Mouse (Mus musculus) intestine, embryonic 15.5 days (tissue): ENCODE measurements at regions not wholly inside any gene's neighbourhood (a gene's known extent, or its start where the extent isn't known, plus 50 kb on each side); places are given as distances from the start of the nearest gene placed in this dataset.

Experiments
- ATAC-seq: fragments of 200-750 bp; cut with Nextera tagmentation; 2 replicates; pipeline ENCODE4 v1.8.0; 2017; ENCODE audit warnings: moderate TSS enrichment, moderate library complexity
- H3K27ac ChIP-seq: fragments of 300-500 bp; sonication (generic); 2 replicates; pipeline ENCODE4 v1.5.1; 2015; ENCODE audit warnings: mild to moderate bottlenecking, inconsistent platforms
- H3K27me3 ChIP-seq: fragments of 300-500 bp; sonication (generic); replicated peaks from 2 replicates; pipeline ENCODE4 v1.6.1; 2015; ENCODE audit warnings: inconsistent platforms
- H3K36me3 ChIP-seq: fragments of 300-500 bp; sonication (generic); 2 replicates; pipeline ENCODE4 v1.6.1; 2015; ENCODE audit warnings: inconsistent platforms
- H3K4me1 ChIP-seq: fragments of 300-500 bp; sonication (generic); replicated peaks from 2 replicates; pipeline ENCODE4 v1.6.1; 2015; ENCODE audit warnings: inconsistent platforms
- H3K4me2 ChIP-seq: fragments of 300-500 bp; sonication (generic); replicated peaks from 2 replicates; pipeline ENCODE4 v1.6.1; 2015; ENCODE audit warnings: mild to moderate bottlenecking, inconsistent platforms
- H3K4me3 ChIP-seq: fragments of 300-500 bp; sonication (generic); replicated peaks from 2 replicates; pipeline ENCODE4 v1.5.1; 2015; ENCODE audit warnings: inconsistent platforms
- H3K9ac ChIP-seq: fragments of 300-500 bp; sonication (generic); 2 replicates; pipeline ENCODE4 v1.6.1; 2015; ENCODE audit warnings: inconsistent platforms
- H3K9me3 ChIP-seq: fragments of 300-500 bp; sonication (generic); 2 replicates; pipeline ENCODE4 v1.6.1; 2016; ENCODE audit warnings: inconsistent platforms
- WGBS: fragments of 180-500 bp; shearing (Covaris S2); methylation state at CpG from one replicate; pipeline ENCODE4 v1.1.7; 2015; 5-methylcytosine and 5-hydroxymethylcytosine counted together

- Histone ChIP-seq H3K9ac (no peak overlapping the region), H3K27me3 (no peaks in the 10 kb centered on the region), H3K27ac (no peak overlapping the region), H3K36me3 (no peaks in the 10 kb centered on the region), H3K4me3 (no peak overlapping the region), H3K9me3 (no peaks in the 10 kb centered on the region), H3K4me1 (peaks cover 3% of the 10 kb centered on the region; the same call in 1 of the 2 replicates), H3K4me2 (no peak overlapping the region)
- WGBS, result 37% methylated on average over 8 of the region's 8 CpGs
- ATAC-seq, result no peak
Measured at GRCm38 (mm10) chr13:6060229-6060845, 199.1 kb downstream of the Klf6 start.

GRCm38 (mm10) chr13:6062305-6062704 lies 201.0 kb downstream of the Klf6 start:
- WGBS, result 74% methylated on average over 4 of the region's 4 CpGs
- H3K4me3 ChIP-seq, result no peak overlapping the region

GRCm38 (mm10) chr13:6062729-6063386 lies 201.6 kb downstream of the Klf6 start:
- Histone ChIP-seq H3K9ac (no peak overlapping the region), H3K27ac (no peak overlapping the region), H3K4me3 (no peak overlapping the region), H3K9me3 (no peaks in the 10 kb centered on the region), H3K27me3 (no peaks in the 10 kb centered on the region), H3K36me3 (no peaks in the 10 kb centered on the region), H3K4me1 (peaks cover 3% of the 10 kb centered on the region; the same call in 1 of the 2 replicates), H3K4me2 (no peak overlapping the region)
- peak; percentile 56 for ATAC-seq
- 83% methylated on average over 3 of the region's 3 CpGs for WGBS

More at GRCm38 (mm10) chr13:6062305-6062704, 201.0 kb downstream of the Klf6 start:
- Histone ChIP-seq H3K4me1 (peaks cover 3% of the 10 kb centered on the region; the same call in 1 of the 2 replicates), H3K4me2 (no peak overlapping the region), H3K36me3 (no peaks in the 10 kb centered on the region), H3K27ac (no peak overlapping the region), H3K9me3 (no peaks in the 10 kb centered on the region), H3K27me3 (no peaks in the 10 kb centered on the region), H3K9ac (no peak overlapping the region)
- peak; percentile 25; the same call in 1 of the 2 replicates for ATAC-seq

GRCm38 (mm10) chr13:6076978-6077825 lies 215.9 kb downstream of the Klf6 start:
- Histone ChIP-seq H3K27ac (no peak overlapping the region), H3K9ac (no peak overlapping the region), H3K36me3 (no peaks in the 10 kb centered on the region), H3K4me1 (no peaks in the 10 kb centered on the region), H3K9me3 (no peaks in the 10 kb centered on the region), H3K4me2 (no peak overlapping the region), H3K4me3 (no peak overlapping the region), H3K27me3 (no peaks in the 10 kb centered on the region)
- WGBS, result 75% methylated on average over 4 of the region's 4 CpGs
- ATAC-seq, result peak; percentile 86

GRCm38 (mm10) chr13:6085891-6086290 lies 224.6 kb downstream of the Klf6 start:
- 63% methylated on average over 2 of the region's 2 CpGs for WGBS
- Histone ChIP-seq H3K4me2 (no peak overlapping the region), H3K36me3 (no peaks in the 10 kb centered on the region), H3K27me3 (no peaks in the 10 kb centered on the region), H3K9ac (no peak overlapping the region), H3K4me1 (no peaks in the 10 kb centered on the region), H3K4me3 (no peak overlapping the region), H3K27ac (no peak overlapping the region), H3K9me3 (no peaks in the 10 kb centered on the region)
- no peak for ATAC-seq

- whole genome bisulfite sequencing, result 70% methylated on average over 7 of the region's 7 CpGs
- ATAC-seq, result peak; percentile 95
Measured at GRCm38 (mm10) chr13:6109018-6109657, 247.9 kb downstream of the Klf6 start.

GRCm38 (mm10) chr13:6119703-6120102 lies 258.4 kb downstream of the Klf6 start:
- no peak for ATAC-seq
- H3K4me3 ChIP-seq, result no peak overlapping the region
- no peaks in the 10 kb centered on the region for H3K4me1 ChIP-seq
- H3K36me3 ChIP-seq, result no peaks in the 10 kb centered on the region
- no peak overlapping the region for H3K4me2 ChIP-seq
- 69% methylated on average over 1 of the region's 1 CpGs for WGBS
- no peak overlapping the region for H3K9ac ChIP-seq
- no peaks in the 10 kb centered on the region for H3K9me3 ChIP-seq
- no peak overlapping the region for H3K27ac ChIP-seq
- H3K27me3 ChIP-seq, result no peaks in the 10 kb centered on the region

More at GRCm38 (mm10) chr13:6109018-6109657, 247.9 kb downstream of the Klf6 start:
- H3K27me3 ChIP-seq, result no peaks in the 10 kb centered on the region
- no peaks in the 10 kb centered on the region for H3K36me3 ChIP-seq
- H3K4me2 ChIP-seq, result no peak overlapping the region
- no peak overlapping the region for H3K9ac ChIP-seq
- no peak overlapping the region for H3K27ac ChIP-seq
- H3K9me3 ChIP-seq, result no peaks in the 10 kb centered on the region
- H3K4me3 ChIP-seq, result no peak overlapping the region
- H3K4me1 ChIP-seq, result no peaks in the 10 kb centered on the region

GRCm38 (mm10) chr13:6127311-6127710 lies 266.0 kb downstream of the Klf6 start:
- H3K4me3 ChIP-seq, result no peak overlapping the region
- no peaks in the 10 kb centered on the region for H3K27me3 ChIP-seq
- no peak for ATAC-seq
- H3K4me2 ChIP-seq, result no peak overlapping the region
- H3K36me3 ChIP-seq, result no peaks in the 10 kb centered on the region
- no peak overlapping the region for H3K9ac ChIP-seq
- no peak overlapping the region for H3K27ac ChIP-seq
- 90% methylated on average over 1 of the region's 1 CpGs for WGBS
- no peaks in the 10 kb centered on the region for H3K4me1 ChIP-seq
- H3K9me3 ChIP-seq, result no peaks in the 10 kb centered on the region

- 71% methylated on average over 1 of the region's 1 CpGs for WGBS
- Histone ChIP-seq H3K27me3 (no peaks in the 10 kb centered on the region), H3K4me2 (no peak overlapping the region), H3K9me3 (no peaks in the 10 kb centered on the region), H3K9ac (no peak overlapping the region), H3K4me1 (no peaks in the 10 kb centered on the region), H3K36me3 (no peaks in the 10 kb centered on the region), H3K4me3 (no peak overlapping the region), H3K27ac (no peak overlapping the region)
- no peak for ATAC-seq
Measured at GRCm38 (mm10) chr13:6128903-6129302, 267.6 kb downstream of the Klf6 start.

GRCm38 (mm10) chr13:6131363-6131762 lies 270.1 kb downstream of the Klf6 start:
- Histone ChIP-seq H3K4me1 (no peaks in the 10 kb centered on the region), H3K9me3 (no peaks in the 10 kb centered on the region), H3K27ac (no peak overlapping the region), H3K27me3 (no peaks in the 10 kb centered on the region), H3K36me3 (no peaks in the 10 kb centered on the region), H3K4me3 (no peak overlapping the region), H3K4me2 (no peak overlapping the region), H3K9ac (no peak overlapping the region)
- ATAC-seq, result peak; percentile 96
- 45% methylated on average over 2 of the region's 2 CpGs for WGBS

- no peaks in the 10 kb centered on the region for H3K4me1 ChIP-seq
- ATAC-seq, result no peak
- H3K4me3 ChIP-seq, result no peak overlapping the region
- no peak overlapping the region for H3K9ac ChIP-seq
- H3K36me3 ChIP-seq, result no peaks in the 10 kb centered on the region
- WGBS, result 40% methylated on average over 4 of the region's 4 CpGs
- H3K27me3 ChIP-seq, result no peaks in the 10 kb centered on the region
- no peaks in the 10 kb centered on the region for H3K9me3 ChIP-seq
- no peak overlapping the region for H3K27ac ChIP-seq
- no peak overlapping the region for H3K4me2 ChIP-seq
Measured at GRCm38 (mm10) chr13:6137170-6137569, 275.9 kb downstream of the Klf6 start.

GRCm38 (mm10) chr13:6142771-6143170 lies 281.5 kb downstream of the Klf6 start:
- Histone ChIP-seq H3K36me3 (no peaks in the 10 kb centered on the region), H3K4me1 (no peaks in the 10 kb centered on the region), H3K9me3 (no peaks in the 10 kb centered on the region), H3K27me3 (no peaks in the 10 kb centered on the region), H3K4me3 (no peak overlapping the region), H3K27ac (no peak overlapping the region), H3K4me2 (no peak overlapping the region), H3K9ac (no peak overlapping the region)
- no peak for ATAC-seq
- 55% methylated on average over 2 of the region's 2 CpGs for WGBS
